Mouse (Mus musculus) brown adipose tissue, adult 24 weeks (tissue): ENCODE data around the gene Pknox2. TPM values are rescaled to one million over a fixed set of nuclear protein-coding genes. Genes with fewer than 3 reads are reported as not detected.

Experiments used
- H3K27ac ChIP-seq: fragments of 200-500 bp; replicated peaks from 2 replicates; pipeline ENCODE4 v1.5.1; 2012; ENCODE audit warnings: low read depth, mild to moderate bottlenecking, low read length
- H3K4me1 ChIP-seq: fragments of 200-500 bp; 2 replicates; pipeline ENCODE4 v1.6.1; 2012; ENCODE audit warnings: low read length, mixed read lengths; ENCODE audit not compliant: control insufficient read depth, insufficient read depth, insufficient read length
- H3K4me3 ChIP-seq: fragments of 200-500 bp; 2 replicates; pipeline ENCODE4 v1.5.1; 2012; ENCODE audit warnings: low read depth, mild to moderate bottlenecking, low read length, moderate library complexity; ENCODE audit not compliant: insufficient read depth
- polyA plus RNA-seq: library from polyadenylated mRNA; stranded (reverse); fragments of >200 nt; gene quantifications from 2 replicates; pipeline ENCODE4 v1.2.4, GENCODE M21; 2012; ENCODE audit not compliant: missing spikeins, insufficient read depth, insufficient read length

Gene Pknox2
- polyA plus RNA-seq, 1 experiment = 1.7 TPM

- no peaks in the 10 kb centered on the region for H3K4me1 ChIP-seq
- no peak overlapping the region for H3K4me3 ChIP-seq
- no peak overlapping the region for H3K27ac ChIP-seq
Observed at GRCm38 (mm10) chr9:37099595-37099994, 47.6 kb downstream of the Pknox2 start.

GRCm38 (mm10) chr9:37098600-37098999 is 48.6 kb downstream of the Pknox2 start:
- no peak overlapping the region for H3K27ac ChIP-seq
- H3K4me1 ChIP-seq = no peaks in the 10 kb centered on the region
- H3K4me3 ChIP-seq = no peak overlapping the region

- H3K4me1 ChIP-seq = no peaks in the 10 kb centered on the region
- no peak overlapping the region for H3K27ac ChIP-seq
- H3K4me3 ChIP-seq = no peak overlapping the region
Observed at GRCm38 (mm10) chr9:37094230-37094990, 52.8 kb downstream of the Pknox2 start.

GRCm38 (mm10) chr9:37093086-37093485 is 54.1 kb downstream of the Pknox2 start:
- no peaks in the 10 kb centered on the region for H3K4me1 ChIP-seq
- no peak overlapping the region for H3K4me3 ChIP-seq
- H3K27ac ChIP-seq = no peak overlapping the region

GRCm38 (mm10) chr9:37089894-37090652 is 57.1 kb downstream of the Pknox2 start:
- Histone ChIP-seq H3K27ac (no peak overlapping the region), H3K4me3 (no peak overlapping the region), H3K4me1 (peaks cover 4% of the 10 kb centered on the region)

- no peak overlapping the region for H3K27ac ChIP-seq
Observed at GRCm38 (mm10) chr9:37085370-37085769, 61.8 kb downstream of the Pknox2 start.

GRCm38 (mm10) chr9:37082246-37082645 is 65.0 kb downstream of the Pknox2 start:
- no peak overlapping the region for H3K4me3 ChIP-seq
- H3K4me1 ChIP-seq = peaks cover 5% of the 10 kb centered on the region
- H3K27ac ChIP-seq = no peak overlapping the region

More at GRCm38 (mm10) chr9:37085370-37085769, 61.8 kb downstream of the Pknox2 start:
- Histone ChIP-seq H3K4me3 (no peak overlapping the region), H3K4me1 (peaks cover 5% of the 10 kb centered on the region)

- no peak overlapping the region for H3K4me3 ChIP-seq
- H3K4me1 ChIP-seq = peaks cover 2% of the 10 kb centered on the region; the same call in 1 of the 2 replicates
- H3K27ac ChIP-seq = no peak overlapping the region
Observed at GRCm38 (mm10) chr9:37080309-37080708, 66.9 kb downstream of the Pknox2 start.

- Histone ChIP-seq H3K4me3 (no peak overlapping the region), H3K4me1 (no peaks in the 10 kb centered on the region), H3K27ac (no peak overlapping the region)
Observed at GRCm38 (mm10) chr9:37077063-37077418, 70.2 kb downstream of the Pknox2 start.

GRCm38 (mm10) chr9:37076386-37077062 is 70.7 kb downstream of the Pknox2 start:
- Histone ChIP-seq H3K27ac (no peak overlapping the region), H3K4me3 (no peak overlapping the region)

GRCm38 (mm10) chr9:37075903-37076302 is 71.3 kb downstream of the Pknox2 start:
- H3K27ac ChIP-seq = no peak overlapping the region

More at GRCm38 (mm10) chr9:37076386-37077062, 70.7 kb downstream of the Pknox2 start:
- no peaks in the 10 kb centered on the region for H3K4me1 ChIP-seq

GRCm38 (mm10) chr9:37069391-37070312 is 77.6 kb downstream of the Pknox2 start:
- Histone ChIP-seq H3K4me1 (peaks cover 3% of the 10 kb centered on the region; the same call in 1 of the 2 replicates), H3K4me3 (no peak overlapping the region), H3K27ac (no peak overlapping the region)

More at GRCm38 (mm10) chr9:37075903-37076302, 71.3 kb downstream of the Pknox2 start:
- H3K4me1 ChIP-seq = no peaks in the 10 kb centered on the region
- no peak overlapping the region for H3K4me3 ChIP-seq

- peaks cover 3% of the 10 kb centered on the region; the same call in 1 of the 2 replicates for H3K4me1 ChIP-seq
- no peak overlapping the region for H3K27ac ChIP-seq
- no peak overlapping the region for H3K4me3 ChIP-seq
Observed at GRCm38 (mm10) chr9:37067473-37067830, 79.8 kb downstream of the Pknox2 start.

- H3K4me1 ChIP-seq = peaks cover 3% of the 10 kb centered on the region; the same call in 1 of the 2 replicates
- no peak overlapping the region for H3K27ac ChIP-seq
Observed at GRCm38 (mm10) chr9:37066732-37067472, 80.3 kb downstream of the Pknox2 start.

More at GRCm38 (mm10) chr9:37066732-37067472, 80.3 kb downstream of the Pknox2 start:
- no peak overlapping the region for H3K4me3 ChIP-seq
